Mouse (Mus musculus): ENCODE data around the gene Ccdc174.
"Not testable (repeated sequence)": the region's sequence is repeated elsewhere in the genome, so short reads cannot be mapped to it uniquely, and the experiment has no call there.

The Ccdc174 gene

GRCm38 (mm10) chr6:91877885-91878651, at the start of gene Ccdc174:
Gene Ccdc174 (plus strand): TSS chr6:91878053.
- DNase-seq (ENCODE audit: low spot score) = peak; percentile 98

GRCm38 (mm10) chr6:91832863-91833440, 44.9 kb upstream of the Ccdc174 start:
- DNase-seq (ENCODE audit: low spot score) = no peak

DNA sequence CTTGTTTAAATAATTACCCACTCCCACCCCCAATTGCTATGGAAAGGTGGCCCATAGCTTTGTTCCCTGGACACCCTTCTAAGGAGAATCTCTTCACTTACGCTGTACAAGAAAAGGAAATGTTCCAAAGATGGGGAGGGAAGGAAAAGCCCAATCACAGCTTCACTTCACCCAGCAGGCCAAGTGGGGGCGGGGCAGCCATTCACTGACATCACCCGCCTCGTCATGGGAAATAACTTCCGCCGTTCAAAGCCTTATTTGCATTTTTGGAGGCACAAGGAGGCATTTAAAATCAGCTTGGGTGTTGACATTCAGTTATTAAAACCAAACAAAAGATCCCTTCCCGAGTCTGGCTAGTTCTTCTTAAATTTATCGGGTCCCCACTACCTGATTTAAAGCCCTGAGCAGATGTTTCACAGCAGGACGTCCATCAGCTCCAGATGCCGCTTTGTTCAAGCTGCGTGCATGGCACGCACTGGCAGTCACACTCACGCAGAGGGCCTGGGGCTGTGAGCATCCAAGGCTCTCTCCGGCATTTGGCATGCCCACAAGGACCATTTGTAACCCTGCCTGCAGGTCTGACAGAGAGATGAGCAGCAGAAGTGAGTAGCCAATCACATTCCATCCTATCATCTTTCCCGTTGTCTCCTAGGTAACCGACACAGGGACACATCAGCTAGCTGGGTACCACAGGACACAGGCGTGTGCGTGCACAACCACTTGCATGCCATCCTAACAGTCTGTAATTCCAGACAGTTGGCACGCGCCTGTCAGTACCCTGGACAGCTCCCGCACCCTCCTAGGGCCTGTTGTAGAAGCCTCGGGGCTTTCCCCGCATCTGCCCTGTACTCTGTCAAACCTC, 38.6 kb upstream of the Ccdc174 start:
- DNase-seq (ENCODE audit: low spot score) = peak; percentile 63

- DNase-seq (ENCODE audit: low spot score) = no peak
Measured at GRCm38 (mm10) chr6:91842897-91843627, 34.8 kb upstream of the Ccdc174 start.

GRCm38 (mm10) chr6:91843628-91844153, 34.2 kb upstream of the Ccdc174 start:
- DNase-seq (ENCODE audit: low spot score) = no peak

DNA sequence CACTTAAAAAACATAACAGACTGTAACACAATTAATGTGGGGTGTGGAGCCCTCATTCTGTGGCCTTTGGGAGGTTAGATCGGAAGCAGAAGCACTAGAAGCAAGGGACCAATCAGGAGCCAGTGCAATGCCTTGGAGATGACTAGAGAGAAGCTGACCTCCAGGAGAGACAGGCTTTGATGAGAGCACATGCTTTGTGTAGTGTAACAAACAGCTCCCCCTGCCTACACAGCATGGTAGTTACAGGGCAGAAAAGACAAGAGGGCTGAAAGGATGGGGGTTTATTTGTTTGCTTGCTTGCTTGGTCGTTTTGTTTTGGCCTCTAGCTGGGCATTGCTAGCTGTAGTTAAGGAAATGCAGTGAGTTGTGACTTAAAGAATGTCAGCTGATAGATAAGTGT, 25.3 kb upstream of the Ccdc174 start:
- peak; percentile 48 for DNase-seq (ENCODE audit: low spot score)

DNA sequence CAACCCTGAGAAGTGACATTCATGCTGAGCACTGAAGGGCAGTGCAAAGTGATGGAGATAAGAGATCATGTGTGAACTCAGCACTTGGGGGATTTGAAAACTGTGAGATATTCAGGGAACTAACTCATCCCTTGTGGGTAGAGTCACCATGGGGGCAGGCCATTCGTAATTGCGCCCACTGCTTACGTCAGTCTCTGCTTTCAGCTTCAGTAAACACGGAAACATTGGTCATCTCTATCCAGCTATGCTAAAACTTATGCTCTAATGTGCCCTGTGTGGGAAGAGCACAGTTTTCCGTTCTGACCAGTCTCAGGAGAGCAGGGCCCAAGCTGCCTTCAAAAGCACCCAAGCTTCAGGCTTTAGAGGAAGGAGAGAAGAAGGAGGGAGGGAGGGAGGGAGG, 19.5 kb upstream of the Ccdc174 start:
- no peak for DNase-seq (ENCODE audit: low spot score)

GRCm38 (mm10) chr6:91862848-91863247, 15.0 kb upstream of the Ccdc174 start:
- DNase-seq (ENCODE audit: low spot score) = no peak

GRCm38 (mm10) chr6:91864595-91864994, 13.3 kb upstream of the Ccdc174 start:
- no peak for DNase-seq (ENCODE audit: low spot score)

DNA sequence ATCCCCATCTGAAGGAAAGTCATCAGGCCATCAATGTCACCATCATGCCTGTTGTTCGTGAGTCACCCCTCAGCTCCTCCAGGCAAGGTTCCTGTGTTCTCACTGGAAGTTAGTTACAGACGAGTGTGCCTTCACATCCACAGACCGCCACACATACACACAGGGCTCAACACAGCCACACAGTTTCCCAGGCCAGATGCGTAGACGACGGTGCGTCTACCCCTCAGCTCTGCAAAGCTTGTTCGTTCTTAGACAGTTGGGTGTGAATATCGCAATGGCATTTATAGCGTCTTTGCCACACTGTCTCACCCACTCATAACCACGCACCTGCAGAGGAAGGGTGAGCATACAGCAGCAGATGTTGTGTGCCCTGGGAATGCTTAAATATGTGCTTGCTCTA, 12.3 kb upstream of the Ccdc174 start:
- no peak for DNase-seq (ENCODE audit: low spot score)

- no peak for DNase-seq (ENCODE audit: low spot score)
Measured at GRCm38 (mm10) chr6:91868091-91868490, 9.8 kb upstream of the Ccdc174 start.

DNA sequence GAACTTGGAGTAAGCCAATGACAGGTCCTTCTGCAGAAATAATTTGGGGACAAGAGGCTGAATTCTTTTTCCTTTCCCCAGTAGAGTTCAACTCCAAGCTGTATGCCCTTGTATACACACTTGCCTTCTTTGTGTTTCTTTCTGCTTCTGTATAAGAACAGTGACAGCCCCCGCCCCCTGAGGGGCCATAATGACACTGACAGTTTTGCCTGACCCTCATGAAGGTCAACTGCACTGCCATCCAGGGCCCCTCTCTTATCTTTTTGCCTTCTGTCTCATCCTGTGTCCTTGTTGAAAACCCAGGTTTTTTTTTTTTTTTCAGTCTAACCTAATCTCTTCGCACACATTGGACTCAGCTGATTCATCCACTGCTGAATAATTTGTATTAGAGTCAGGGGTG, 5.1 kb upstream of the Ccdc174 start:
- DNase-seq (ENCODE audit: low spot score) = no peak

- DNase-seq (ENCODE audit: low spot score) = no peak
Measured at GRCm38 (mm10) chr6:91883859-91884258, 6.0 kb downstream of the Ccdc174 start.

GRCm38 (mm10) chr6:91889255-91889906, 11.5 kb downstream of the Ccdc174 start:
- no peak for DNase-seq (ENCODE audit: low spot score)

GRCm38 (mm10) chr6:91890615-91891014, 12.8 kb downstream of the Ccdc174 start:
- DNase-seq (ENCODE audit: low spot score) = no peak

DNA sequence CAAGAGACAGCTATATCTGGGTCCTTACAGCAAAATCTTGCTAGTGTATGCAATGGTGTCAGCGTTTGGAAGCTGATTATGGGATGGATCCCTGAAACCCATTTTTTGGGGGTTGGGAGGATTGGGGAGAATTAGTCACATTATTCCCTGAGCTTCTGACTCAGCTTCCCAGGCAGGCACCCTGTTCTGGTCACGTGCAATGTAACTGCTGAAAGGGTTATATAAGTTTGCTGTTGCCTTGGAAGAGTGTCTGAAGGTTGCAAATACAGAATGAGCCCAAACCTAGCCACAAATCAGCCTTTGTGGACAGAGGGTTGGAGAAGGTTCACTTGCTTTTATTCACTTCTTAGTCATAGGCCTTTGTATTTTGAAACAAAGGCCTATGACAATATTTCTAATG, 13.9 kb downstream of the Ccdc174 start:
- DNase-seq (ENCODE audit: low spot score) = no peak

DNA sequence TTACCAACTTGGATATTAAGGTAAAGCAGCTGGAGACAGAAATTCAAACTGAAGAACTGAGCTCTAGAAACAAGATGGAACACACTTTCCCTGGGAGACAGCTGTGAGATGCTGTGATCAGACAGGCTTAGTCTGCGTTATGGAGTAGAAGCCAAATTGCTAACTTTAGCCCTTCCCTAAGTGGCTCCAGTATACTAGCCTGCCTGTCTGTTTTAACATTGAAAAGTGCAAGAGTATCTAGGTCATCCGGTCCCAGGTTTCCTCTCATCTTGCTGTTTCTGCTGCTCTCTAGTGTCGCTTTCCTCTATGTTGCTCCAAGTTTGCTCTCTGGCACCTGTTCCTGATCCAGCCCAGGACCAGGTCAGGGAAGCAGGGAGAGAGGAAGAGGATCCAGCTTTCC, 18.9 kb downstream of the Ccdc174 start:
- no peak for DNase-seq (ENCODE audit: low spot score)

DNA sequence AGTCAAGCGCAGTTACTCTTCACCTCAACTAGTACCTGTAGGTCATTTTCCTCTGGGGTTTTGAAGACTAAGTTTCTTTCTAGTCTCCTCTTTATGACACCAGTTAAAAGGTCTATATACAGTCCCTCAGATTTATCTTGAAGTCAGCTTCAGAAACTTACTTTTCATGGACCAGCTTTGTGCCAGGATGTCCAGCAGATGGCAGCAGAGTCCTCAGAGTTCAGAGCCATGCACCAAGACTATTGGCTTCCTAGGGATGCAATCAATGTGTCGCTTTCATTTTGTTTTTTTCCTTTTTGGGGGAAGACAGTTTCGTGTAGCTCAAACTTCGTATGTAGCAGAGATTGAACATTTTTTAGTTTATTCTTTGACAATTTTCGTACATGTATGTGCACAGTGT, 23.7 kb downstream of the Ccdc174 start:
- peak; percentile 78 for DNase-seq (ENCODE audit: low spot score)

DNA sequence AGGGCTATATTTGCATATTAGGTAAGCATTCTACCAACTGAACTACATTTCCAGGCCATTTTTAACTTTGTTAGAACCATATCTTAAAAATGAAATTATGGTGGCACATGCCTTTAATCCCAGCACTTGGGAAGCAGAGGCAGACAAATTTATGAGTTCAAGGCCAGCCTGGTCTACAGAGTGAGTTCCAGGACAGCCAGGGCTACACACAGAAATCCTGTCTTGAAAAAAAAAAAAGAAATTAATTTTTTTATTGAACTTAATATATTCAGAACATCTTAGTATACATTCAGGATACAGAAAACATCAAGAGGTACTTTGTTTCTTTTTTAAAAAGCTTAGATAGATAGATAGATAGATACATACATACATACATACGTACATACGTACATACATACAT, 24.7 kb downstream of the Ccdc174 start, which contains the start of gene 4930590J08Rik:
TSS of gene 4930590J08Rik (plus strand) at position 301 of the 400 bp plus-strand sequence.
- DNase-seq (ENCODE audit: low spot score) = not testable (repeated sequence)

DNA sequence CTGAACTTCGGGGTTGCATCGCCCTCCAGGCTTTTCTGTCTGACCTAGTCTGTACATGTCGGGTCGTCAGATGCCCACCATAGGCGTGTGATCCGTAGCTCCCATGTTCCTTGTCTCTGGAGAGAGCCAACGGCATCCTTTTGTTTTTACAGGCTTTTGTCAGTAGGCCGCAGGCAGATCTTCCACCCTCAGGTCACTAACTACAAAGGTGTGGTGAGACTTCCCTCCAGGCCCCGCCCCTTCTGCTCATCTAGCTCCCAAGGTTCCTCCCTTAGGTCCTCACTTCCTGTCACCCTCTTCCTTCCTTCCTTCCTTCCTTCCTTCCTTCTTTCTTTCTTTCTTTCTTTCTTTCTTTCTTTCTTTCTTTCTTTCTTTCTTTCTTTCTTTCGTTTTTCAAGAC, 36.2 kb downstream of the Ccdc174 start:
- DNase-seq (ENCODE audit: low spot score) = no peak

DNA sequence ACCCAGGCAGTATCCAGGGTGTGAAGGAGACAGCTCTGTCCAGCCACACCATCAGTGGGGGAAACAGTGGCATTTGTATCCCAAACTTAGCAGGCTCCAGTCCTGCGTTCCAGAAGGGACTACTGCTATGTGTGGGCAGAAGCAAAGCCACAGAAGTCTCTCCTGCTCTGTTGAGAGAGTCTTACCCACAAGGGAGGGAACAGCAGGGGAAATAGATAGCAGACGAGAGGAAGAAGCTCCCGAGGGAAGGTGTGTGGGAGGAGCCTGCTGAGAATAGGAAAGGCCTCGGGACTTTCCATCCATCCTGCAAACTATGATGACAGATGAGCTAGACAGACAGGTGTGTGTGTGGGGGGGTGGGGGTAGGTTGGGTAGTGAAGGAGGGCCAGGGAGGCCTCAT, 39.4 kb downstream of the Ccdc174 start:
- DNase-seq (ENCODE audit: low spot score) = no peak
